Mouse (Mus musculus) ES-E14 (cell line): ENCODE data around the gene Thrap3. TPM values are rescaled to one million over a fixed set of nuclear protein-coding genes. Genes with fewer than 3 reads are reported as not detected.

Source experiments
- DNase-seq: peaks from one replicate; pipeline ENCODE4 v3.0.0-alpha.2; 2013; ENCODE audit warnings: low read depth, low spot score
- H3K27ac ChIP-seq: 2 replicates; pipeline ENCODE4 v1.5.1; 2012; ENCODE audit warnings: low read depth, mild to moderate bottlenecking, low read length, moderate library complexity, mixed read lengths; ENCODE audit not compliant: poor library complexity, insufficient read depth, severe bottlenecking
- H3K36me3 ChIP-seq: 2 replicates; pipeline ENCODE4 v1.6.1; 2012; ENCODE audit warnings: mild to moderate bottlenecking, low read length, moderate library complexity, mixed read lengths; ENCODE audit not compliant: control insufficient read depth, poor library complexity, insufficient read depth, severe bottlenecking
- H3K4me1 ChIP-seq, 2 experiments: fragments of 150-350 bp in 1 of 2; sonication (generic) in 1 of 2; 2 replicates each; pipeline ENCODE4 v1.6.1; 2012; ENCODE audit warnings: low read length in 2 of 2, mild to moderate bottlenecking in 1 of 2, mixed read lengths in 1 of 2; ENCODE audit not compliant: control insufficient read depth in 2 of 2, insufficient read depth in 2 of 2, poor library complexity in 1 of 2
- H3K4me3 ChIP-seq, 2 experiments: fragments of 150-350 bp in 1 of 2; sonication (generic) in 1 of 2; 2 replicates each; pipeline ENCODE4 v1.5.1; 2012; ENCODE audit warnings: low read length in 2 of 2, low read depth in 1 of 2, mild to moderate bottlenecking in 1 of 2, mixed read lengths in 1 of 2; ENCODE audit not compliant: insufficient read depth in 1 of 2, poor library complexity in 1 of 2, severe bottlenecking in 1 of 2
- H3K9ac ChIP-seq: 2 replicates; pipeline ENCODE4 v1.6.1; 2012; ENCODE audit warnings: low read depth, mild to moderate bottlenecking, low read length, mixed read lengths; ENCODE audit not compliant: poor library complexity, insufficient read depth, severe bottlenecking
- H3K9me3 ChIP-seq: fragments of 150-350 bp; sonication (generic); 2 replicates; pipeline ENCODE4 v1.6.1; 2012; ENCODE audit warnings: low read depth, mild to moderate bottlenecking, low read length; ENCODE audit not compliant: control insufficient read depth, insufficient read depth
- CHD2 ChIP-seq: IDR thresholded peaks from 2 replicates; pipeline ENCODE4 v1.6.1; 2014; ENCODE audit warnings: mild to moderate bottlenecking, low read depth, low read length, inconsistent platforms
- HCFC1 ChIP-seq: IDR thresholded peaks from 2 replicates; pipeline ENCODE4 v1.6.1; 2012; ENCODE audit warnings: low read length, inconsistent platforms, borderline replicate concordance; ENCODE audit not compliant: insufficient read depth
- MAFK ChIP-seq: IDR thresholded peaks from 2 replicates; pipeline ENCODE4 v1.6.1; 2014; ENCODE audit warnings: mild to moderate bottlenecking, low read depth, low read length, inconsistent platforms; ENCODE audit not compliant: insufficient read depth
- ZC3H11A ChIP-seq: IDR thresholded peaks from 2 replicates; pipeline ENCODE4 v1.6.1; 2012; ENCODE audit warnings: low read depth, mild to moderate bottlenecking, inconsistent platforms, low read length, borderline replicate concordance
- ZNF384 ChIP-seq: IDR thresholded peaks from 2 replicates; pipeline ENCODE4 v1.6.1; 2012; ENCODE audit warnings: low read depth, low read length, inconsistent platforms
- in situ Hi-C, 2 experiments: fragments of 600-800 bp; cut with MboI; formaldehyde crosslinking; loops; one replicate each; pipeline ENCODE4 v1.15.1; 2025; ENCODE audit warnings: low sequenced_read_pairs in 2 of 2, inconsistent platforms in 1 of 2; ENCODE audit not compliant: unreplicated experiment in 2 of 2
- total RNA-seq: library from RNA; depleted of rRNA; stranded (reverse); fragments of 300-350 nt; gene quantifications from 2 replicates; pipeline ENCODE4 v1.2.3, GENCODE M21; 2012

Thrap3 gene
- total RNA-seq, 1 experiment, result 211 TPM

DNA sequence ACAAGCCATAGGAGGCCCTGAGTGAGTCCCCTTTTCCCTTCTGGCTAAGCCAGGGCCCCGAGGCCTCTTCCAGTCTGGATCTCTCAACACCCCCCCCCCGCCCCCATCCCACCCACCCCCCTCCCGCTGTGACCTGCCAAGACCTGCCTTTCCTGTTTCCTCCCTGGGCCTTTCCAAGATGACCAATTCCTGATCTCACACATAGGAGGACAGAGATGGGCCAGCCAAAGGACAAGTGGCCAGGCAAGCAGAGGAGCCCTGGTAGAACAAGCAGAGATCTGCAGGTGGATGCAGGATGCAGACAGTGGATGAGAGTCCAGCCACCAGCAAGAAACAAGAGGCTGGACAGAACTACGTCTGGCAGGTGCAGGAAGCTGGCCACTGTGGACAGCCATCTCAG lies 57.2 kb downstream of the Thrap3 start:
- Histone ChIP-seq H3K4me3 (no peak overlapping the region), H3K36me3 (peaks cover 4% of the 10 kb centered on the region; the same call in 1 of the 2 replicates), H3K27ac (no peak overlapping the region), H3K4me1 (peaks cover 2 to 17% of the 10 kb centered on the region in 2 experiments; a peak in 3 of 4 replicates), H3K9ac (no peak overlapping the region), H3K9me3 (no peaks in the 10 kb centered on the region)
- TF ChIP-seq ZNF384, result no peak
- no peak for TF ChIP-seq HCFC1
- no peak for TF ChIP-seq MAFK
- TF ChIP-seq ZC3H11A, result no peak
- no peak for TF ChIP-seq CHD2
- in situ Hi-C loops, result no loop called here
- DNase-seq, result no peak

DNA sequence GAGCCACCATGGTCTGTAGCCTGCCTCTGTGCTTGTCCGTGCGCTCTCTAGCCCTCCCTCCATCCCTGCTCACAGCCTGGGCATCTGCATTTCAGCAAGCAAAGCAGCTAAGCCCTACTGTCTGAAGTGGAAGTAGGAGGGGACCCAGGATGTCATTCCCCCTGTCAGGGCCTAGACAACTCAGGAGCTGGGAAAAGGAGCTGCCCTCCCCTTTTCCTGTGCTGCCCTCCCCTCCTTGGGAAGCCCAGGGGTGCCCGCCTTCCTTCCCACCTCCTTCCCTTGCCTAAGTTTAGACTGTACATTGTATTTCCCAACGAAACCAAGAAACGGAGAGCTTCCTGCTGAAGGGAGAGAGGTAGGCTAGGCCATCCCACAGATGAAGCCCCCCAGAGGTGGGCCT lies 61.5 kb downstream of the Thrap3 start:
- in situ Hi-C loops, result no loop called here
- no peaks in the 10 kb centered on the region; a peak in 1 of 4 replicates for H3K4me1 ChIP-seq
- TF ChIP-seq CHD2 (no peak), ZNF384 (no peak), HCFC1 (no peak), MAFK (no peak), ZC3H11A (no peak)
- H3K9me3 ChIP-seq, result no peaks in the 10 kb centered on the region
- H3K9ac ChIP-seq, result no peak overlapping the region
- no peak overlapping the region for H3K4me3 ChIP-seq
- H3K36me3 ChIP-seq, result peaks cover 24% of the 10 kb centered on the region; the same call in 1 of the 2 replicates
- H3K27ac ChIP-seq, result no peak overlapping the region
- DNase-seq, result no peak

DNA sequence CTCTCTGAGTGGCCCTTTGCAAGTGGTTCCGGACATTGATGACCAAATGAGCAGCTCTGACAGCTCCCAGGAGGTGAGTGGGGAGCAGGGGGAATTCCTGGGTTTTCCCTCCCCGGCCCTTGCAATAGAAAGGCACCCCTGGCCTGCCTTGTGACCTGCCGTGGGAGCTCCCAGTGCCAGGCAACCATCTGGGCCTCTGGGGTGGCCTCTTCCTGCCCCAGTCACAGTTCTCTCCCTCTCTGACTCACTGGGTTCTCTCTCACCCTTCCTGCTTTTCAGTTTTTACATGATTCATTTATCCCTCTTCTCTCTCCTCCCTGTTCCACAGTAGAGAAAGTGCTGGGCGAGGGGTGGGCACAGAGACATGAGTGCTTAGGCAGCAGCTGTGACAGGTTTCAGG lies 64.8 kb downstream of the Thrap3 start:
- in situ Hi-C loops, result no loop called here
- Histone ChIP-seq H3K4me1 (no peaks in the 10 kb centered on the region; a peak in 1 of 4 replicates), H3K4me3 (no peak overlapping the region), H3K9me3 (no peaks in the 10 kb centered on the region), H3K36me3 (peaks cover 31% of the 10 kb centered on the region; the same call in 1 of the 2 replicates), H3K9ac (no peak overlapping the region), H3K27ac (no peak overlapping the region)
- no peak for DNase-seq
- no peak for TF ChIP-seq HCFC1

- H3K36me3 ChIP-seq, result peaks cover 35% of the 10 kb centered on the region
Observed at GRCm38 (mm10) chr4:126134639-126135038, 67.9 kb downstream of the Thrap3 start.

GRCm38 (mm10) chr4:126134236-126134635 lies 68.3 kb downstream of the Thrap3 start:
- no peaks in the 10 kb centered on the region for H3K9me3 ChIP-seq
- no peak overlapping the region for H3K27ac ChIP-seq
- no peak for DNase-seq
- no peak overlapping the region for H3K4me3 ChIP-seq
- peaks cover 37% of the 10 kb centered on the region for H3K36me3 ChIP-seq
- no peak for TF ChIP-seq HCFC1
- TF ChIP-seq CHD2, result no peak
- no peak for TF ChIP-seq MAFK
- no peak for TF ChIP-seq ZC3H11A
- no peak for TF ChIP-seq ZNF384
- no peak overlapping the region for H3K9ac ChIP-seq
- no peaks in the 10 kb centered on the region; a peak in 1 of 4 replicates for H3K4me1 ChIP-seq
- in situ Hi-C loops, result no loop called here

More at GRCm38 (mm10) chr4:126134639-126135038, 67.9 kb downstream of the Thrap3 start:
- in situ Hi-C loops, result no loop called here
- TF ChIP-seq CHD2 (no peak), MAFK (no peak), ZC3H11A (no peak), HCFC1 (no peak), ZNF384 (no peak)
- H3K9ac ChIP-seq, result no peak overlapping the region
- no peak overlapping the region for H3K27ac ChIP-seq
- DNase-seq, result no peak
- no peaks in the 10 kb centered on the region for H3K9me3 ChIP-seq
- no peaks in the 10 kb centered on the region; a peak in 1 of 4 replicates for H3K4me1 ChIP-seq
- no peak overlapping the region for H3K4me3 ChIP-seq
